Mouse (Mus musculus) heart, postnatal 14 days (tissue): ENCODE measurements around the gene Cdr1. TPM values are rescaled to one million over a fixed set of nuclear protein-coding genes. Genes with fewer than 3 reads are reported as not detected.

Source experiments
- DNase-seq, 2 experiments: peaks; one replicate each; pipeline ENCODE4 v3.0.0; 2021 to 2022
- intact Hi-C: fragments of 180-260 bp; cut with DNase I; formaldehyde crosslinking; loops from one replicate; pipeline ENCODE4 v1.15.1; 2025
- long read RNA-seq, 2 experiments: library from polyadenylated mRNA; stranded (forward); transcript quantifications; one replicate each; pipeline ENCODE4 v2.0.0; 2021
- microRNA-seq, 2 experiments: library from miRNA; unstranded; fragments of <30 nt; microRNA quantifications; one replicate each; pipeline ENCODE4 v1.2.0; 2021 to 2022
- total RNA-seq, 2 experiments: library from RNA; stranded (reverse); gene quantifications; 2 replicates each; pipeline ENCODE4 v1.2.3; 2021

Gene Cdr1
- total RNA-seq: not detected
- long read RNA-seq, experiment 1: 0 reads
- long read RNA-seq, experiment 2: 0 reads

GRCm38 (mm10) chrX:61185458-61185857 is at the start of gene Cdr1:
Gene Cdr1, minus strand, starts transcription at chrX:61185558.
- intact Hi-C loops: no loop called here
- no peak for DNase-seq

GRCm38 (mm10) chrX:61185869-61186268 is 511 bp upstream of the Cdr1 start:
- intact Hi-C loops: no loop called here
- no peak for DNase-seq

- DNase-seq: peak in 1 of 2 experiments; percentile 5
- intact Hi-C loops: no loop called here
These were observed 18.8 kb downstream of the Cdr1 start for GRCm38 (mm10) chrX:61166519-61166918.

GRCm38 (mm10) chrX:61161249-61161648 is 24.1 kb downstream of the Cdr1 start:
- DNase-seq: no peak
- intact Hi-C loops: no loop called here

GRCm38 (mm10) chrX:61154657-61155256 is 30.6 kb downstream of the Cdr1 start:
- no peak for DNase-seq
- intact Hi-C loops: no loop called here

- intact Hi-C loops: no loop called here
- no peak for DNase-seq
These were observed 31.1 kb downstream of the Cdr1 start for GRCm38 (mm10) chrX:61154246-61154645.

GRCm38 (mm10) chrX:61146569-61146968 is 38.8 kb downstream of the Cdr1 start:
- no peak for DNase-seq
- intact Hi-C loops: no loop called here

- DNase-seq: no peak
- intact Hi-C loops: no loop called here
These were observed 39.9 kb downstream of the Cdr1 start for GRCm38 (mm10) chrX:61145416-61145815.

GRCm38 (mm10) chrX:61134592-61134991 is 50.8 kb downstream of the Cdr1 start:
- no peak for DNase-seq
- intact Hi-C loops: no loop called here

Small RNA genes lying within 50 kb of the gene (microRNA-seq; reads per million reads assigned to microRNA genes)
- 0 reads per million in 2 experiments for gene Gm24396
